Mouse (Mus musculus): Measurements from ENCODE around the gene Nfkbie. TPM values are rescaled to one million over a fixed set of nuclear protein-coding genes. Genes with fewer than 3 reads are reported as not detected.

Gene Nfkbie
- total RNA-seq, 2 experiments from 2014 or later, result 1.8 to 2.7 TPM

- intact Hi-C loops (cut with DNase I), result no loop called here
- no peak for DNase-seq
These were observed 38.7 kb downstream of the Nfkbie start for GRCm38 (mm10) chr17:45594195-45594594.

DNA sequence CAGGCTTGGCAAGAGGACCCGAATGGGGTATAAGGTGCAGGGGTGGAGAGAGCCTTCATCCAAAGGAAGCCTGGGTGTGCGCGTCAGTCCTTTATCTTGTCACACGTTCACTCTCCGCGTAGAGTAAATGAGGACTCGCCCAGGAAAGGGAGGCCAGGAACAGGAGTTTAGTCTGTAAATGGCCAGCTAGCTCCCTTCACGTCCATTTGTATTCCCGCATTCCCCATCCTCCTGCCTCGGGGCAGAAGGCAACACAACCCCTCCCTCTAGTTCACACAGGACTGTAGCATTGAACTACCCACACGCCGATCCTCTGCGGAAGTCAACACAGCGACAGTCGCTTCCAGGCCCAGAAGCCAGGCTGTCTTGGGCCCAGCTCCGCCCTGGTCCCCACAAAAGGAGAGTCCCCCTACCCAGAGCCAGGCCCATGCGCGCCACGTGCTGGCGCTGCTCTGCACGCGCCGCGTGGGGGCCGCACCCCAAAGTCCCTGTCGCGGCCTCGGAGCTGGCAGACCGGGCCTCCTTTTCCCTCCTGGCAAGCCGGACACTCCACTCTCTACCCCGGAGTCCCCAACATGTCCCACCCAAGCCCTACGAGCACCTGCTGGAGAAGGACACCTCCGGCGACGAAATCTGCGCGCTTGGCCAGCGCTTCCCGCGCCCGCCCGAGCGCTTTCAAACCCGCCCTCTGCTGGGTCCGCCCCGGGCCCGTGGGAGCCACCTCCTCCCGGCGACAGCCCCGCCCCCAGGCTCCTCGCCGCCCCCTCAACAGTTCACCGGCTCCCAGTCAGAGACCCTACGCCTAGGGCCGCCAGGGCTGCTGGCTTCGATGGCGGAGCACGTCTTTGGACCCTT lies 39.6 kb downstream of the Nfkbie start:
- intact Hi-C loops (cut with DNase I), result no loop called here
- DNase-seq, result peak; percentile 89

DNA sequence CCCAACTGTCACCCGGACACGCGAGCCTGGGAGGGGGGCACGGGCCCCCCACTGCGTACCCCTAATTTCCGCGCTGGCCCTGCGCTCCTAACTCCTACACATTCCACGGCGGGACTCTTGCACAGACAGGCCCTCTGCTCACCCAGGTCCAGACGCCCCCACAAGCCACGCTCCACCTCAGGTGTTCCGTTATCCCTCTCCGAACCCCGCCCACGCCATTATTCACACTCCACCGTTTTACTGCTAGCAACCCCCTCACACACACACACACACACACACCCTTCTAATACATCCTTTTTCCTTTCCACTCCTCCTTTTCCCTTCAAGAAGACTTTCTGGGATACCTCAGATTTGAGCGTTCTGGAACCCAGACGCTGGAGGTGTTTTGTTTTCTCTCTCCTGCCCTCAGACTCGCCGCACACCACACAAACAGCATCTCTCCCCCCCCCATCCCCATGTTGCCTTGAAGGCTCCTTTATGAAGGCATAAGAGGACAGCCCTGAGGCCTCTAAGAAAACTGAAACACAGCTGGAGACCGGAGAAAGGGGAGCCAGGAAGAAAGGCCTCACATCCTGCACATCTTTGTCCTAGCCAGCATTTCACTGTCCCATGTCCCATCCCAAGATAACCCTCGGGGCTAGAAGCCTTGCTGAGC lies 40.4 kb downstream of the Nfkbie start:
- intact Hi-C loops (cut with DNase I), result loop anchor here (2.0 kb wide), 2 partner anchors 15 to 23 kb away; no protein-coding TSS in a partner anchor
- no peak for DNase-seq

GRCm38 (mm10) chr17:45596631-45597396 lies 41.3 kb downstream of the Nfkbie start:
- intact Hi-C loops (cut with DNase I), result loop anchor here (2.0 kb wide), 2 partner anchors 16 to 22 kb away; no protein-coding TSS in a partner anchor
- peak; percentile 91 for DNase-seq

DNA sequence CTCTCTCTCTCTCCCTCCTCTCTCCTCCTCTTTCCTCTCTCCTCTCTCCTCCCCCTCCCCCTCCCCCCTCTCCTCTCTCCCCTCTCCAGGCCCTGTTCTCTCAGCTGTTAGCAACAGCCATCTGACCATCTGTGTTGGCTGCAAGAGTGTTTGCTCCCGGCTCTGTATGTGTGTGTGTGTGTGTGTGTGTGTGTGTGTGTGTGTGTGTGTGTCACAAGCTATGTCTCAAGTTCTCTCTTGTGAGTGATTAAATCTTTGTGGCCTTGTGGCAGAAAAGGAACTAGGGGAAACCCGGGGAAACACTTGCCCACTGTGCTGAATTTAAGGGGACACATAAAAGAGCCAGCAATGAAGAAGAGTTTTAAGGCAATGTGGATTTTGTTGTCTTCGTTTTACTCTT lies 42.3 kb downstream of the Nfkbie start:
- intact Hi-C loops (cut with DNase I), result loop anchor here (2.0 kb wide), 2 partner anchors 17 to 21 kb away; no protein-coding TSS in a partner anchor
- DNase-seq, result peak in 1 of 2 experiments; percentile 67

DNA sequence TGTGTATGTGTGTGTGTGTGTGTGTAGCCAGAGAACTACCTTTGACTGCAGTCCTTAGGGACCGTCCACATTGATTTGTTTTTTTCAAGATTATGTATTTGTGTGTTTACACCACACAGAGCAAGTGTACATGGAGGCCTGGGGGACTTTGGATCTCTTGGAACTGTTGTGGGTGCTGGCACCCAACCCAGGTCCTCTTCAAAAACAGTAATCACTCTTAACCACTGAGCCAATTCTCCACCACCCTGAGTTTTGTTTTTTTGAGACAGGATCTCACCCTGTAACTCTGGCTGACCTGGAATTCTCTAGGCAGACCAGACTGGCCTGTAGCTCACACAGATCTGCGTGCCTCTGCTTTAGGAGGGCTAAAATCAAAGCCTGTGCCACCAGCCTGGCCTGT lies 42.9 kb downstream of the Nfkbie start:
- no peak for DNase-seq
- intact Hi-C loops (cut with DNase I), result no loop called here

DNA sequence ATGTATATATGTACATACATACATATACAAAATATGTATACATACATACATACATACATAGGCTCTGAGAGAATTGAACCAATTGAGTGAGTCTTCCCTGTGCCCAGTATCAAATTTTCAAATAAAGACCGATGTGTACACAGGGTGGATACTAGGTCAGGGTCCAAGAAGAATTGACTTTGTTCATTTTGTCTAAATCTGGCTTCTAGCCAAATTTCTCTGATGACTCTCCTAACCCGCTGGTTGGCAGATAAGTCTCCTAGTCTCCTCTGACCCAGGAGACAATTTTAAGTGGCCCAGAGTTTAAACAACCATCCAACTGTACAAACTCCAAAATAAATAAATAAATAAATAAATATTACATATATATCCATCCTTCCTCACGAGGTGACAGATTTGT lies 43.4 kb downstream of the Nfkbie start:
- intact Hi-C loops (cut with DNase I), result no loop called here
- DNase-seq, result no peak

DNA sequence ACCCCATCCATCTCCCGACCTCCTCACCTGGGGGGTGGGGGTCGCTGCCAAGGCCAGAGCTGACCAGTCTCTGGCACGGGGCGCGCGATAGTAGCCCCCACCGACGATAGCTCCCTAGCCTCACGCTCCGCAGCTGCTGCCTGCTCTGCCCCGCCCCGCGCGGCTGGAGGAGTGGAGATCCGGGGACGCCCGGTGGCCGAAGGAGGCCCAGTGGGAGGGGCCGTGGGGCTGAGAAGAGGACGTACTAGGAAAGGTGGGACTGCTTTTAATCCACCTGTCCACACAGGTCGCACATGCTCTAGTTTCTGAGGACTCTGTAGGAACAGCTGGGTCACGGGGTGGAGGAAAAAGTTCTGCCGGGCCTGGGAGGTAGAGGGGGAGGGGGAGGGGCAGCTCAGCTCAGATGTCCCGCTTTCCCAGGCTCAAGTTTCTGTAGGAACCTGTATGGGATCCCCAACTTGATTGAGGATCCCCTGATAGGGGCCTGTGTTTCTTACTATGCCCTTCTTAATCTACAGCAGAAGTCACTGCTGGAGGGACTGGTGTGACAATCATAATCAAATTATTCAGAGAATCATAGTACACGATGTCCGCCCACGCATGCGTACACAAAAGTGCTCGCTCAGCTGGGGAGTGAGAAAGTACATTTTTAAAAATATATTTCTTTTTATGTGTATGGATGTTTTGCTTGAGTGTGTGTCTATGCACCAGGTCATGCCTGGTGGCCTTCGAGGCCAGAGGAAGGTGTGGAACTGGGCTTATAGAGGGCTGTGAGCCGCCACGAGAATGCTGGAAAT lies 44.1 kb downstream of the Nfkbie start, which contains the start of gene Slc29a1:
TSS of gene Slc29a1 (minus strand) at position 161 of the 797 bp plus-strand sequence.
- DNase-seq, result peak; percentile 75 to 81
- intact Hi-C loops (cut with DNase I), result no loop called here

GRCm38 (mm10) chr17:45600267-45600666 lies 44.8 kb downstream of the Nfkbie start:
- no peak for DNase-seq

DNA sequence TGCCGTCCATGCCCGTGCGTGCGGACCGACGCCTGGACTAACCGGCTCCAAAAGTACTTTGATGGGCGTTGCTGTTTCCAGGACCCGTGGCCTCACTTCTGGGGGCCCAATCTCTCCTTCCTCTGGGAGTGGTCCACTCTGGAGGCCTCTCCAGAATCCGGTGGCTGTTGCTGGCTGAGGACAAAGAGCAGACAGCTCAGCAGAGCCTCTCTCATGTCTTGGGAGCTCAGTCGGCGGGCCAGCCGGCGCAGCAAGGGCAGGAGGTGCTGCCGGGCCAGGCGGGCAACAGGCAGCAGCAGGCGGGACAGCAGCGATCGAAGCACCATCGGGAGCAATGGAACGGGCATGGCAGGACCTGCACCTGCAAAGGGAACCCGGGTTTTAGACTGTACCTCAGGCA lies 45.8 kb downstream of the Nfkbie start:
- intact Hi-C loops (cut with DNase I), result no loop called here
- no peak for DNase-seq

More at GRCm38 (mm10) chr17:45600267-45600666, 44.8 kb downstream of the Nfkbie start:
- intact Hi-C loops (cut with DNase I), result no loop called here

DNA sequence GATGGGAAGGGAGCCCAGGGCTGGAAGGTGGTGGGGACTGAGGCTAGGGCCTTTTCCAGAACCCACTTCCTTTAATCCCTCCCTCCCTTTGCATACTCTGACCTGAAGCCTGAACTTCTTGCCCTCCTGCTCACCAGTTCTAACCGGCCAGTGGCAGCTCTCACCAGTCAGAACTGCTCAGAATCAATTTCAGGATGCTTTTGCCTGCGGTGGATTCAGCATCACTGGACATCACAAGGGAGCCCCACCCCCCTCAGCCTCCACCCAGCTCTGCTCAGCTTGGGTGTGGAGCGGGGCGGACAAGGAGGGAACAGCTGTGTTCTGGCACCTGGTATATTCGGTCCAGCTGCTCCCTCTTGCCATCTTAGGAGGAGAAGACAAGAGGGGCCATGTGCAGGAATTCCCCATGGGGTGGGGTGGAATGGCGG lies 46.4 kb downstream of the Nfkbie start, which contains the start of gene Mymx:
TSS of gene Mymx (minus strand) at position 226 of the 428 bp plus-strand sequence.
- DNase-seq, result peak in 1 of 2 experiments; percentile 30
- intact Hi-C loops (cut with DNase I), result no loop called here

- intact Hi-C loops (cut with DNase I), result no loop called here
These were observed 47.5 kb downstream of the Nfkbie start for GRCm38 (mm10) chr17:45602984-45603383.

GRCm38 (mm10) chr17:45606992-45607879 lies 51.7 kb downstream of the Nfkbie start:
- intact Hi-C loops (cut with DNase I), result no loop called here

More at GRCm38 (mm10) chr17:45602984-45603383, 47.5 kb downstream of the Nfkbie start:
- no peak for DNase-seq

GRCm38 (mm10) chr17:45608396-45608795 lies 52.9 kb downstream of the Nfkbie start:
- intact Hi-C loops (cut with DNase I), result no loop called here
- no peak for DNase-seq

More at GRCm38 (mm10) chr17:45606992-45607879, 51.7 kb downstream of the Nfkbie start:
- no peak for DNase-seq

- DNase-seq, result peak; percentile 61 to 62
- intact Hi-C loops (cut with DNase I), result no loop called here
These were observed 54.8 kb downstream of the Nfkbie start for GRCm38 (mm10) chr17:45610144-45610866.

GRCm38 (mm10) chr17:45612008-45612407 lies 56.5 kb downstream of the Nfkbie start:
- DNase-seq, result no peak
- intact Hi-C loops (cut with DNase I), result no loop called here

Data from heart, postnatal 10 days (tissue).